Mouse (Mus musculus): Measurements from ENCODE around the gene Plscr4.

Gene Plscr4

GRCm38 (mm10) chr9:92511696-92512095, 54.5 kb downstream of the Plscr4 start:
- no peak for DNase-seq (ENCODE audit: low spot score in 2 of 2)

GRCm38 (mm10) chr9:92517036-92517435, 59.9 kb downstream of the Plscr4 start:
- DNase-seq (ENCODE audit: low spot score in 2 of 2), result no peak

DNA sequence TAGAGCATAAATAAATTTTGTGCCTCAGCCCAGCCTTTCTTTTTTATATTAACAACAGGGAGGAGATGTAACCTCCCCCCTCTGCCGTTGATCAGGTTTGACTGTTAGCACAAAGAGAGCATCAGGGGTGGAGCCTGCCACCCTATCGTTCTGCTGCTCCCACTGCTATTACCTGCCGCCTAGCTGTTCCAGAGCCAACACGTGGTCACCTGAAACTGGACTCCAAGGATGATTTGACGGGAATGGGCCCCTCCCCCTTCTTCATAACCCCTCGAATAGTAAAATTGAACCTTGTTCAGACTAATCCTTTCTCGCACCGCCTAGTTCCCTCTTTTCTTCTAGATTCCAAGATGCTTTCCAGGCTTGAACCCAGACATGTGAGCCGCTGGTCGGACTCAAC, 63.6 kb downstream of the Plscr4 start:
- no peak for DNase-seq (ENCODE audit: low spot score in 2 of 2)

GRCm38 (mm10) chr9:92524506-92524905, 67.3 kb downstream of the Plscr4 start:
- DNase-seq (ENCODE audit: low spot score in 2 of 2), result no peak

DNA sequence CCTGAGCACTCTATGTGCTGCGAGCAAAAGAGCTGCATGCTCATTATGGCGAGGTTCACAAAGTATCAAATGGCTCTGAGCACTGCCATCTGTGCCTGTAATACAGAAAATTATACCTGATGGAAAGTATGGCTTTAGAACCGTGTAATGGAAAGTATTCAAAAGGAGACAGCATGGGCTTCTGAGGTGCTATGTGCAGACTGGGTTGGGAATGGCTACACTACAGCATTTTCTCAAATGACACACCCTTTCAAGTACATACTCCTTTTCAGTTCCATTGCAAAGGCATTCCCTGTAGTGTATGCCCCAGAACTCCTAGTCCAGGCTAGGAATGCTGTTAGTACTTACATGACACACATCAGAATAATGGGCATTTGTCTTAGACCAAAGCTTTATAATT, 72.9 kb downstream of the Plscr4 start:
- DNase-seq (ENCODE audit: low spot score in 2 of 2), result no peak

DNA sequence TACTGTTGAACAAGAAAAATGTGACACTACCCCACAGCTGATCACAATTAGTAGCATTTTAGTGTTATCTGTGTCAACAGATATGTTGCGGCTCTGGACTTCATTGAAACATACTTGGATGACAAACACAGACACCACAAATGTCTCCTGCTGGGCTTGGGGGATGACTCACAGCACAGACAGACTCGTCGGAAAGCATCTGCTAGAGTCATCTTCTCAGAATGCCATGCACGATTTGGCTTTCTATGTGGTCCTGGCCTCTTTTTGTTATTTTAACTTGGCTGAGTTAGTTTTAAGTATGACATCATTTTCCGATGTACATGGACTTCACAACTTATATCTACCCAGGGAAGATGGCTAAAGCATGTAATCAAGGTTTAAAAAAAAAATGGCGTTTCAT, 80.6 kb downstream of the Plscr4 start:
- DNase-seq (ENCODE audit: low spot score in 2 of 2), result peak in 1 of 2 experiments; percentile 36

- DNase-seq (ENCODE audit: low spot score in 2 of 2), result no peak
Observed at GRCm38 (mm10) chr9:92538216-92538615, 81.0 kb downstream of the Plscr4 start.

Measured in right cerebral cortex, postnatal 10 days (tissue).